Comparison of ENCODE assay signal across 14 mouse cellular contexts in the genomic region with DNA sequence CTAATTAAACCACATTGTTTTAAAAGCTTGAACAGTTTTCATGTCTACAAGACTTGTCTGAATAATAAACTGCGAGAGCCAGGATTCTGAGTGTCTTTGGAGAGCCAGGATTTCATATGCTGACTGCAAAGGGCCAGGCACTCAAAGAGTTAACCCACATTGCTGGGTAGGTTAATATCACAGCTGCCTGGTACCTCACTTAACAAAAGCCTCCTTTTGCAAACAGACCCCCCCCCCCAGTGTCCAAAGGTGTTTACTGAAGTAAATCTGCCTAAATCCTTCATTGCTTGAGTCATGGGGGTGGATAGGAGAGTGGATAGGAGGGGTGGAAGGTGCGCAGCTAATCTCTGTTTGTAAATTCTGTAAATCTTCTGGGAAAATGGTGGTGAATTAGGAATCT. TPM values are rescaled to one million over a fixed set of nuclear protein-coding genes. Genes with fewer than 3 reads are reported as not detected.
DNase-seq lines count a peak whose midpoint lies in the region; ATAC-seq and TF ChIP-seq lines count a peak whose summit lies in the region.
"Had no signal": no experiment of that assay in that cellular context is flagged by ENCODE, and none has a peak within 500 bp of the region (broad histone marks: within the 10 kb centered on the region; RNA-seq: fewer than 3 reads in every experiment).

No protein-coding gene starts in this region.

- H3K9ac ChIP-seq in midbrain, embryonic 12.5 days (replicated peaks): no peak overlapping the region
- no peak overlapping the region for H3K9ac ChIP-seq in midbrain, embryonic 16.5 days (ENCODE audit: low read depth, low read length)
- peak overlapping the region; percentile 29; the same call in 1 of the 2 replicates for H3K9ac ChIP-seq in forebrain, postnatal 0 days

- H3K27ac ChIP-seq in kidney, adult 2 months (ENCODE audit: insufficient read depth, low read depth, low read length): peak overlapping the region; percentile 23; the same call in 1 of the 2 replicates
- H3K27ac ChIP-seq in midbrain, embryonic 12.5 days (replicated peaks): peak overlapping the region; percentile 35; the same call in 1 of the 2 replicates
- no peak overlapping the region; the same call in 1 of the 2 replicates for H3K27ac ChIP-seq in midbrain, embryonic 16.5 days (ENCODE audit: low read length)
- peak overlapping the region; percentile 66 for H3K27ac ChIP-seq in forebrain, postnatal 0 days (ENCODE audit: low read depth, low read length)
- peak overlapping the region; percentile 71 for H3K27ac ChIP-seq in olfactory bulb, adult 2 months (ENCODE audit: insufficient read depth, low read depth, low read length)

- H3K4me1 ChIP-seq in kidney, adult 2 months (ENCODE audit: control insufficient read depth, insufficient read depth, low read length): peaks cover 38% of the 10 kb centered on the region
- peaks cover 92% of the 10 kb centered on the region for H3K4me1 ChIP-seq in midbrain, embryonic 12.5 days
- H3K4me1 ChIP-seq in midbrain, embryonic 16.5 days (ENCODE audit: control insufficient read depth, insufficient read depth, low read length): peaks cover 50% of the 10 kb centered on the region
- H3K4me1 ChIP-seq in forebrain, postnatal 0 days (ENCODE audit: insufficient read depth): peaks cover 45% of the 10 kb centered on the region
- peaks cover 16% of the 10 kb centered on the region; the same call in 1 of the 2 replicates for H3K4me1 ChIP-seq in olfactory bulb, adult 2 months (ENCODE audit: control insufficient read depth, insufficient read depth, low read length)

- no peak for ATAC-seq in midbrain, embryonic 12.5 days (ENCODE audit: low FRiP score, low read depth)
- ATAC-seq in midbrain, embryonic 16.5 days: no peak
- no peak for ATAC-seq in forebrain, postnatal 0 days
- no peak for ATAC-seq in granulocyte monocyte progenitor cell, adult 5-6 weeks (replicated peaks; ENCODE audit: poor library complexity, severe bottlenecking)

- DNase-seq in kidney, adult 2 months: no peak
- no peak for DNase-seq in kidney, postnatal 14 days
- DNase-seq in forebrain, postnatal 0 days: peak; percentile 16
- DNase-seq in spleen, postnatal 36 days (ENCODE audit: low spot score in 2 of 2): no peak
- DNase-seq: adrenal gland, postnatal 25 days; cerebellum, adult 18-20 months; gastrocnemius, postnatal 36 days; heart, postnatal 4 days; kidney, postnatal 10 days had no signal

- no peaks in the 10 kb centered on the region for H3K27me3 ChIP-seq in kidney, adult 2 months (replicated peaks; ENCODE audit: control insufficient read depth, insufficient read depth, low read length)
- no peaks in the 10 kb centered on the region for H3K27me3 ChIP-seq in midbrain, embryonic 12.5 days
- H3K27me3 ChIP-seq in midbrain, embryonic 16.5 days (ENCODE audit: control insufficient read depth, insufficient read depth, low read depth, low read length): no peaks in the 10 kb centered on the region
- H3K27me3 ChIP-seq in forebrain, postnatal 0 days (ENCODE audit: insufficient read depth, low read length): no peaks in the 10 kb centered on the region

- TF ChIP-seq POLR2A in kidney, adult 2 months (IDR thresholded peaks at IDR 0.05; ENCODE audit: low read depth, low read length): no peak
- TF ChIP-seq POLR2A in olfactory bulb, adult 2 months (IDR thresholded peaks at IDR 0.05; ENCODE audit: insufficient read depth, low read depth, low read length): no peak

- no peaks in the 10 kb centered on the region for H3K36me3 ChIP-seq in kidney, adult 2 months (ENCODE audit: control insufficient read depth, insufficient read depth, low read length)
- no peaks in the 10 kb centered on the region for H3K36me3 ChIP-seq in midbrain, embryonic 12.5 days
- H3K36me3 ChIP-seq in midbrain, embryonic 16.5 days (ENCODE audit: control insufficient read depth, insufficient read depth, low read length): no peaks in the 10 kb centered on the region
- H3K36me3 ChIP-seq in forebrain, postnatal 0 days (ENCODE audit: insufficient read depth): no peaks in the 10 kb centered on the region

- H3K9me3 ChIP-seq in midbrain, embryonic 12.5 days: no peaks in the 10 kb centered on the region
- H3K9me3 ChIP-seq in midbrain, embryonic 16.5 days (replicated peaks; ENCODE audit: control insufficient read depth, low read length, poor library complexity, severe bottlenecking): no peaks in the 10 kb centered on the region
- no peaks in the 10 kb centered on the region for H3K9me3 ChIP-seq in forebrain, postnatal 0 days (ENCODE audit: low read length)

- TF ChIP-seq CTCF in kidney, adult 2 months (conservative IDR thresholded peaks at IDR 0.05; ENCODE audit: insufficient read depth, insufficient read length, low read depth, low read length): no peak
- no peak for TF ChIP-seq CTCF in forebrain, postnatal 0 days (IDR thresholded peaks at IDR 0.05; ENCODE audit: low read depth)
- no peak for TF ChIP-seq CTCF in olfactory bulb, adult 2 months (IDR thresholded peaks at IDR 0.05; ENCODE audit: insufficient read depth, low read depth, low read length)

- no peak overlapping the region for H3K4me3 ChIP-seq in kidney, adult 2 months (ENCODE audit: insufficient read depth, low read depth, low read length)
- H3K4me3 ChIP-seq in midbrain, embryonic 12.5 days: no peak overlapping the region
- no peak overlapping the region for H3K4me3 ChIP-seq in midbrain, embryonic 16.5 days (ENCODE audit: low read depth, low read length)
- no peak overlapping the region for H3K4me3 ChIP-seq in forebrain, postnatal 0 days (ENCODE audit: low read depth, low read length)
- H3K4me3 ChIP-seq in olfactory bulb, adult 2 months (ENCODE audit: insufficient read depth, low read depth, low read length): no peak overlapping the region
- H3K4me3 ChIP-seq: myocyte had no signal

- no peak overlapping the region for H3K4me2 ChIP-seq in midbrain, embryonic 12.5 days (replicated peaks)
- H3K4me2 ChIP-seq in midbrain, embryonic 16.5 days (ENCODE audit: low read length): no peak overlapping the region
- H3K4me2 ChIP-seq in forebrain, postnatal 0 days (ENCODE audit: low read depth): peak overlapping the region; percentile 11

- 80% methylated on average over 2 of the region's 2 CpGs for WGBS in kidney, adult 2 months
- 38% methylated on average over 2 of the region's 2 CpGs for WGBS in midbrain, embryonic 12.5 days
- WGBS in midbrain, embryonic 16.5 days: 40% methylated on average over 2 of the region's 2 CpGs
- 62% methylated on average over 2 of the region's 2 CpGs for WGBS in forebrain, postnatal 0 days
- 20% methylated on average over 2 of the region's 2 CpGs for WGBS in olfactory bulb, adult 2 months

RNA-seq across cellular contexts. Expression of gene Zeb2, which starts 15.6 kb away (rescaled TPM):
- polyA plus RNA-seq in kidney, adult 2 months (2012; rRNA removed): 22.7 and 25.6 TPM in 2 replicates
- 66.6 and 68.7 TPM in 2 replicates for polyA plus RNA-seq in midbrain, embryonic 12.5 days (2016; fragmentation: Nextera tagmentation; extraction: Ambion mirVana)
- 24.6 and 26.7 TPM in 2 replicates for polyA plus RNA-seq in midbrain, embryonic 16.5 days (2015; fragmentation: Nextera tagmentation; extraction: Ambion mirVana)
- 150 and 186 TPM in 2 replicates for total RNA-seq in forebrain, postnatal 0 days (2014; rRNA removed)
- polyA plus RNA-seq in forebrain, postnatal 0 days (2015; fragmentation: Nextera tagmentation; extraction: Ambion mirVana): 47.7 and 50.6 TPM in 2 replicates
- 125 and 1,127 TPM in 2 replicates for polyA plus RNA-seq in olfactory bulb, adult 2 months (2012; ENCODE audit: insufficient read depth, insufficient read length, low replicate concordance, missing spikeins)
- 286 and 309 TPM in 2 replicates for total RNA-seq in granulocyte monocyte progenitor cell, adult 5-6 weeks (2014; fragmentation: Nextera tagmentation)
- 167 and 168 TPM in 2 replicates for total RNA-seq in granulocyte monocyte progenitor cell, adult 5-6 weeks (2017)
